Mouse (Mus musculus): ENCODE measurements around the gene Ly6g6f. TPM values are rescaled to one million over a fixed set of nuclear protein-coding genes. Genes with fewer than 3 reads are reported as not detected.

The Ly6g6f gene
- total and polyA plus RNA-seq, 3 experiments: 0.54 to 0.67 TPM; not detected in 1

DNA sequence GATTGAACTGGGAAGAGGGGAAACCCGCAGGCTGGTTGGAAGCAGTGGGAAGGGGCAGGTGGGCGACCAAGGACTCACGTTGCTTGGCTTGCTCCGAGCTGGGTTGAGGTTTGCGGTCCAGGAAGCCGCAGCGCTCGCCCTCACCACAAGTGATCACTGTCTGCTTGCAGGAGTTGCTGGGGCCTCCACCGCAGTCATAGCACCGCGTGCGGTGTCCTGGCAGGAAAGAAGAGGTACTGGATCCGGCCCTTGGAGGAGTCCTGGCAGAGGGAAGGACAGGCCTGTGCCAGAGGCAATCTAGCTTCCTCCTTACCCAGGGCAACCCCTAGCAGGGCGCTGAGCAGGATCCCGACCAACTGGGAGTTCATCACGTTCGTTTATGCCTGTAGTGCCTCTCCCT lies 11.3 kb downstream of the Ly6g6f start:
- H3K79me2 ChIP-seq (replicated peaks; ENCODE audit: control insufficient read depth, extremely low read depth, insufficient read depth, poor library complexity, severe bottlenecking): no peaks in the 10 kb centered on the region
- no peak overlapping the region for H3K9ac ChIP-seq (ENCODE audit: insufficient read depth, low read depth)
- no peak overlapping the region for H3K4me2 ChIP-seq (ENCODE audit: insufficient read depth, low read depth, poor library complexity, severe bottlenecking)
- dilution Hi-C loops (cut with MboI; ENCODE audit: extremely low pct_ligation_motif_present, extremely low pct_unique_long_range_greater_than_20kb, low sequenced_read_pairs): no loop called here
- no peaks in the 10 kb centered on the region for H3K36me3 ChIP-seq (replicated peaks in 1 of 2; ENCODE audit: control insufficient read depth in 1 of 2, insufficient read depth in 1 of 2, low read length in 1 of 2)
- H3K27me3 ChIP-seq (replicated peaks): no peaks in the 10 kb centered on the region
- H3K4me1 ChIP-seq (ENCODE audit: control insufficient read depth in 1 of 2, insufficient read depth in 2 of 2): peaks cover 4 to 5% of the 10 kb centered on the region in 2 experiments; a peak in 1 of 4 replicates
- no peak for DNase-seq (ENCODE audit: extremely low read depth)
- no peak overlapping the region for H3K4me3 ChIP-seq (replicated peaks in 1 of 3; ENCODE audit: low read depth in 2 of 3, low read length in 2 of 3, poor library complexity in 1 of 3)
- H3K9me3 ChIP-seq (replicated peaks; ENCODE audit: low read length): no peaks in the 10 kb centered on the region
- no peak for TF ChIP-seq POLR2A (IDR thresholded peaks at IDR 0.05; ENCODE audit: low read depth, low read length)
- no peak for TF ChIP-seq RAD21 (IDR thresholded peaks at IDR 0.05; ENCODE audit: low read depth, low read length)
- TF ChIP-seq E2F4 (IDR thresholded peaks at IDR 0.05; ENCODE audit: insufficient replicate concordance, low read depth, low read length): no peak
- TF ChIP-seq CHD2 (IDR thresholded peaks at IDR 0.05; ENCODE audit: low read length): no peak
- no peak for TF ChIP-seq TCF12 (IDR thresholded peaks at IDR 0.05; ENCODE audit: low read depth, low read length)
- no peak for TF ChIP-seq BHLHE40 (IDR thresholded peaks at IDR 0.05; ENCODE audit: low read depth, low read length)
- no peak for TF ChIP-seq MAX (IDR thresholded peaks at IDR 0.05; ENCODE audit: low read length)
- TF ChIP-seq USF1 (IDR thresholded peaks at IDR 0.05; ENCODE audit: low read depth, low read length): no peak
- TF ChIP-seq MAZ (IDR thresholded peaks at IDR 0.05; ENCODE audit: low read depth, low read length): no peak
- no peak for TF ChIP-seq PAX5 (IDR thresholded peaks at IDR 0.05; ENCODE audit: low read length)
- TF ChIP-seq CHD1 (IDR thresholded peaks at IDR 0.05; ENCODE audit: low read depth, low read length): no peak
- TF ChIP-seq TBP (conservative IDR thresholded peaks at IDR 0.05; ENCODE audit: low read depth, low read length): no peak
- TF ChIP-seq ZMIZ1 (IDR thresholded peaks at IDR 0.05; ENCODE audit: low read depth, low read length): no peak
- no peak for TF ChIP-seq JUN (IDR thresholded peaks at IDR 0.05; ENCODE audit: insufficient read depth, low read depth, low read length)
- H3K27ac ChIP-seq (ENCODE audit: insufficient read depth, low read depth): no peak overlapping the region
- in situ Hi-C loops (cut with MboI; ENCODE audit: low pct_ligation_motif_present, low pct_unique_long_range_greater_than_20kb, low sequenced_read_pairs): no loop called here

DNA sequence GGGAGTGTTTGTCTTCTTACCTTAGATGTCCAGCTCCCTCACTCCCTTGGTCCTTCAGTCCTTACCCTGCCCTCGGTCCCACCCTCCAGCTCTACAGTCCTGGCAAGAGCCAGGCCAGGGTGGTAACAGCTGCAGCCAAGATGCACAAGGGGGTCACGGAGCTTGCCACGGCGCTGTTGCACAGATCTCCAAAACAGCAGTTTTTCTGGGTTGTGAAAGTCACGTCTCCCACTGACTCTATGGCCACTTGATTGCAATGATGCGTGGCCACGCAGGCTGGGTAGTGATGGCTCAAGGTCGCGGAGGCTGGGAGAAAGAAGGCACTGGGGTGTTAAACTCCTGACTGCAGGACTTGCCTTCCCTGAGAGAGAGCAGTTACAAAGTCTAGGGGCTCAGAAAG lies 14.0 kb downstream of the Ly6g6f start:
- Histone ChIP-seq H3K9me3 (replicated peaks; ENCODE audit: low read length) (no peaks in the 10 kb centered on the region), H3K4me3 (replicated peaks in 1 of 3; ENCODE audit: low read depth in 2 of 3, low read length in 2 of 3, poor library complexity in 1 of 3) (no peak overlapping the region), H3K9ac (ENCODE audit: insufficient read depth, low read depth) (no peak overlapping the region), H3K4me2 (ENCODE audit: insufficient read depth, low read depth, poor library complexity, severe bottlenecking) (no peak overlapping the region), H3K27ac (ENCODE audit: insufficient read depth, low read depth) (no peak overlapping the region), H3K27me3 (replicated peaks) (no peaks in the 10 kb centered on the region), H3K4me1 (ENCODE audit: control insufficient read depth in 1 of 2, insufficient read depth in 2 of 2) (0 out of 4 replicates have a peak, but pooled peaks cover 2 to 4% of the 10 kb centered on the region in 2 experiments), H3K36me3 (replicated peaks in 1 of 2; ENCODE audit: control insufficient read depth in 1 of 2, insufficient read depth in 1 of 2, low read length in 1 of 2) (no peaks in the 10 kb centered on the region), H3K79me2 (replicated peaks; ENCODE audit: control insufficient read depth, extremely low read depth, insufficient read depth, poor library complexity, severe bottlenecking) (no peaks in the 10 kb centered on the region)
- no peak for DNase-seq (ENCODE audit: extremely low read depth)
- in situ Hi-C loops (cut with MboI; ENCODE audit: low pct_ligation_motif_present, low pct_unique_long_range_greater_than_20kb, low sequenced_read_pairs) (no loop called here), dilution Hi-C loops (cut with MboI; ENCODE audit: extremely low pct_ligation_motif_present, extremely low pct_unique_long_range_greater_than_20kb, low sequenced_read_pairs) (no loop called here)
- no peak for TF ChIP-seq IRF4 (IDR thresholded peaks at IDR 0.05; ENCODE audit: low read depth, low read length)
- no peak for TF ChIP-seq EP300 (IDR thresholded peaks at IDR 0.05; ENCODE audit: low read length)
- TF ChIP-seq CHD2 (IDR thresholded peaks at IDR 0.05; ENCODE audit: low read length): no peak
- TF ChIP-seq RAD21 (IDR thresholded peaks at IDR 0.05; ENCODE audit: low read depth, low read length): no peak
- TF ChIP-seq HCFC1 (IDR thresholded peaks at IDR 0.05; ENCODE audit: low read depth, low read length): no peak
- TF ChIP-seq MAX (IDR thresholded peaks at IDR 0.05; ENCODE audit: low read length): no peak
- no peak for TF ChIP-seq JUN (IDR thresholded peaks at IDR 0.05; ENCODE audit: insufficient read depth, low read depth, low read length)
- TF ChIP-seq ZKSCAN1 (IDR thresholded peaks at IDR 0.05; ENCODE audit: borderline replicate concordance, low read depth, low read length): no peak
- TF ChIP-seq ETS1 (conservative IDR thresholded peaks at IDR 0.05; ENCODE audit: low read depth, low read length): no peak
- TF ChIP-seq MAZ (IDR thresholded peaks at IDR 0.05; ENCODE audit: low read depth, low read length): no peak
- no peak for TF ChIP-seq MEF2A (IDR thresholded peaks at IDR 0.05; ENCODE audit: borderline replicate concordance, low read depth, low read length)
- TF ChIP-seq PAX5 (IDR thresholded peaks at IDR 0.05; ENCODE audit: low read length): no peak
- TF ChIP-seq POLR2A (IDR thresholded peaks at IDR 0.05; ENCODE audit: low read depth, low read length): no peak
